Mouse (Mus musculus): Measurements from ENCODE around the gene Wif1. TPM values are rescaled to one million over a fixed set of nuclear protein-coding genes. Genes with fewer than 3 reads are reported as not detected.

Gene Wif1
- total RNA-seq (2023; ENCODE audit: inconsistent age), result not detected in 4 replicates

GRCm38 (mm10) chr10:121033826-121034568 is at the start of gene Wif1:
Gene Wif1 (plus strand): TSS chr10:121033960.

Other genes with a start within 250 kb of the Wif1 start
- 0.27 TPM in 1 of 4 replicates, not detected in the others for gene Msrb3, start 134.9 kb upstream of the Wif1 start, total RNA-seq (2023; ENCODE audit: inconsistent age)
- gene Lemd3, start 54.6 kb upstream of the Wif1 start, total RNA-seq (2023; ENCODE audit: inconsistent age), result 36.7 to 40.4 TPM (median 38.5 TPM) in 4 replicates